Mouse (Mus musculus): ENCODE results near the gene Ccdc142. TPM values are rescaled to one million over a fixed set of nuclear protein-coding genes. Genes with fewer than 3 reads are reported as not detected.

The Ccdc142 gene
- polyA plus RNA-seq, 1 experiment from 2014 or later, result 3.0 TPM

DNA sequence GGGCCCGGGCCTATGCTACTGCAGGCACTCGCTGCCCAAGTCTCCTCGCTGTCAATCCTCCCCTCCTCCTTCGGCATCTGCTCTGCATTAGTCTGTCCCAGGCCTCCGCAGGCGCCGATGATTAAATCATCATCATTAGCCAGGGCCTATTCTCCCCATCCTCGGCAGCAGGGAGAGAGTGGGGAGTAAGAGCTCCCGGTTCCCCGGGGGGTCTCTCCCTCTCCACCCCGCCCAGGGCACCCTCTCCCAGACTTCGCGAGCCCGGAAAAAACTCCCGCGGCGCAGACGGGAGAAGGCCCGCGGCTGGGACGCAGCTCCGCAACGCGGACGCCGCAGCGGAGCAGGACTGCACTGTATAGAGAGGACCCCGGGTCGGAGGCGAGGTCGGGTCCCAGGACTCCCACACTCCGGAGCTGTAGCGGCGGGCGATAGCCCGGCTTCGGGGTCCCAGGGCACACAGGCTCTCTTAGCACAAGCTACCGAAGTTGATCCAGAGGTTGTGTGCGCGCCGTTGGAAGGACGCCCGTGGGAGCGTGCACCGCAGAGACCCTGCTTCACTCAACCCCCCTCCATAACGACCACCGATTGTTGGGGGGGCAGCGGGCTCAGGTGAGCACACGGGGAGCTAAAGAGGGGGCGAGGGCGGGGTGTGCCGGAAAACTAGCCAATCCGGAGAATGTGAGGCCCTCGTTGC lies 23.6 kb upstream of the Ccdc142 start, which contains the start of gene Pcgf1:
Gene Pcgf1 (plus strand): TSS at position 240 of the 694 bp plus-strand sequence.
- Histone ChIP-seq H3K27me3 (ENCODE audit: control insufficient read depth, insufficient read depth, low read length) (peaks cover 31% of the 10 kb centered on the region), H3K4me1 (replicated peaks; ENCODE audit: control insufficient read depth, insufficient read depth, low read length) (peaks cover 5% of the 10 kb centered on the region; the same call in 1 of the 2 replicates), H3K36me3 (ENCODE audit: control insufficient read depth, insufficient read depth, low read length) (peaks cover 3% of the 10 kb centered on the region; the same call in 1 of the 2 replicates), H3K9ac (ENCODE audit: low read length) (peak within 1 kb of the TSS; percentile 78), H3K27ac (ENCODE audit: low read depth, low read length) (peak within 1 kb of the TSS; percentile 77), H3K4me3 (ENCODE audit: low read depth, low read length) (peak within 1 kb of the TSS; percentile 71), H3K4me2 (ENCODE audit: low read depth, low read length, severe bottlenecking) (peak within 1 kb of the TSS; percentile 99), H3K9me3 (ENCODE audit: control insufficient read depth, low read length) (no peaks in the 10 kb centered on the region)
- WGBS, result under 1% methylated on average over 52 of the region's 54 CpGs
- DNase-seq (ENCODE audit: low spot score), result no peak
- ATAC-seq (replicated peaks; ENCODE audit: low FRiP score), result peak; percentile 84

DNA sequence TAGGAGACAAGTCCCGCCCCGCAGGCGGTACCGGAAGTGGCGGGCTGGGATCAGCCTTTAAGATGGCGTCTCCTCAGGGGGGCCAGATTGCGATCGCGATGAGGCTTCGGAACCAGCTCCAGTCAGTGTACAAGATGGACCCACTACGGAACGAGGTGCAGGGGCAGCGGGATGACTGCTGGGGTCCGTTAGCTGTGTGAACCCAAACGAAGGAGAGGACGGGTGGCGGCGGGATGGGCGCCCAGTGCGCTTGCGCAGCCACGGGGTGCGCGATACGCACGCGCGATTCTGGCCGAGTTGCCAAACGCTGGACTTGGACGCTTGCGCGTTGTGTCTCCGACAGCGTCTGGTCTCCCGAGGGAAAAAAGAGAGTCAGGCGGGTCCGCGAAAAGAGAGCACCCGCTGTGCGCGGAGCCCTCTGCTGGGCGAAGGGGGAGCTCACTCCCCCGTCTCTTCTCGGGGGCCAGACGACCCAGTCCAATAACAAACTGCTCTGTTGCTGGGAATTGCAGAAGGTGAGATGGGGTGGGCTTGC lies 23.0 kb upstream of the Ccdc142 start:
- Histone ChIP-seq H3K27ac (ENCODE audit: low read depth, low read length) (peak overlapping the region; percentile 77), H3K27me3 (ENCODE audit: control insufficient read depth, insufficient read depth, low read length) (peaks cover 29% of the 10 kb centered on the region), H3K4me3 (ENCODE audit: low read depth, low read length) (peak overlapping the region; percentile 71), H3K4me2 (ENCODE audit: low read depth, low read length, severe bottlenecking) (peak overlapping the region; percentile 99), H3K9ac (ENCODE audit: low read length) (peak overlapping the region; percentile 78), H3K36me3 (ENCODE audit: control insufficient read depth, insufficient read depth, low read length) (peaks cover 3% of the 10 kb centered on the region; the same call in 1 of the 2 replicates), H3K4me1 (replicated peaks; ENCODE audit: control insufficient read depth, insufficient read depth, low read length) (peaks cover 5% of the 10 kb centered on the region; the same call in 1 of the 2 replicates), H3K9me3 (ENCODE audit: control insufficient read depth, low read length) (no peaks in the 10 kb centered on the region)
- ATAC-seq (replicated peaks; ENCODE audit: low FRiP score), result peak; percentile 93
- WGBS, result under 1% methylated on average over 46 of the region's 46 CpGs
- DNase-seq (ENCODE audit: low spot score), result peak; percentile 99

DNA sequence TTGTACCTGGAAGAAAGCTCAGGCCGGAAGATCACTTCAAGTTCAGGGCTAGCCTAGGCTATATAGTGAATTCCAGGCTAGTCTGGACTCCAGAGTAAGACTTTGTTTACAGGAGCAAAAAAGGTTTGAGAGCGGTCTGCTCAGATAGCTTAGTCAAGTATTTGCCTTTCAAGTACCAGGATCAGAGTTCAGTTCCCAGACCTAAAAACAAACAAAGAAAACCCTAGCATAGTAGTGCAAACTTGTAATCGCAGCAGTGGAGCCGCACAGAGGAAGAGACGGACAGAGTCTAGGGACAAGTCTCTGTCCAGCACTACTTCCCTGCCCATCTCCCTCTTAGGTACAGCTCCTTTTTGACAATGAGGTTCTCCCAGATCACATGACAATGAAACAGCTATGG lies 21.2 kb upstream of the Ccdc142 start:
- DNase-seq (ENCODE audit: low spot score) (no peak), ATAC-seq (replicated peaks; ENCODE audit: low FRiP score) (no peak)
- H3K27me3 ChIP-seq (ENCODE audit: control insufficient read depth, insufficient read depth, low read length), result peaks cover 34% of the 10 kb centered on the region
- H3K4me2 ChIP-seq (ENCODE audit: low read depth, low read length, severe bottlenecking), result no peak overlapping the region
- peaks cover 5% of the 10 kb centered on the region; the same call in 1 of the 2 replicates for H3K4me1 ChIP-seq (replicated peaks; ENCODE audit: control insufficient read depth, insufficient read depth, low read length)
- no peak overlapping the region for H3K27ac ChIP-seq (ENCODE audit: low read depth, low read length)
- H3K4me3 ChIP-seq (ENCODE audit: low read depth, low read length), result no peak overlapping the region
- WGBS, result 93% methylated on average over 5 of the region's 5 CpGs
- H3K9ac ChIP-seq (ENCODE audit: low read length), result no peak overlapping the region
- H3K36me3 ChIP-seq (ENCODE audit: control insufficient read depth, insufficient read depth, low read length), result peaks cover 3% of the 10 kb centered on the region; the same call in 1 of the 2 replicates
- H3K9me3 ChIP-seq (ENCODE audit: control insufficient read depth, low read length), result no peaks in the 10 kb centered on the region

DNA sequence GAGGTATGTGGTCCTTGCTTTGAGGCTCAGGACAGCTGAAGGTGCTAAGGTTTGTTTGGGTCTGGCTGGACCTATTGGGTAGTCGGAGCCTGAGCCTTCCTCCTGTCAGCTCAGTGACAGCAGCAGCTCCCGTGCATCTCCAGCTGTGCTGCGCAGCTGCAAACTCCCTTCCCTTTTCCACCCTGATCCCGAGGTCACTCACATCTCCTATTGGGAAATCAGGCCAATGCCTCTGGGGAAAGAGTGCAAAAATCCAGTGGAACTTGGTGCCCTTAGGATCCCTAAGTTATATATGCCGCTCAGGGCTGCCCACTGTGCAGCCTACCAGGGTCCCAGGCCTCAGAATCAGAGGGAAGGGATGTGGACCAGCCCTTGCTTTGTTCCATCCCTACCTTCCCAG lies 17.9 kb upstream of the Ccdc142 start:
- ATAC-seq (replicated peaks; ENCODE audit: low FRiP score) (no peak), DNase-seq (ENCODE audit: low spot score) (no peak)
- 6% methylated on average over 5 of the region's 5 CpGs for WGBS
- Histone ChIP-seq H3K27me3 (ENCODE audit: control insufficient read depth, insufficient read depth, low read length) (peaks cover 57% of the 10 kb centered on the region), H3K4me3 (ENCODE audit: low read depth, low read length) (no peak overlapping the region), H3K9me3 (ENCODE audit: control insufficient read depth, low read length) (no peaks in the 10 kb centered on the region), H3K27ac (ENCODE audit: low read depth, low read length) (no peak overlapping the region), H3K4me2 (ENCODE audit: low read depth, low read length, severe bottlenecking) (no peak overlapping the region), H3K36me3 (ENCODE audit: control insufficient read depth, insufficient read depth, low read length) (peaks cover 3% of the 10 kb centered on the region; the same call in 1 of the 2 replicates), H3K4me1 (replicated peaks; ENCODE audit: control insufficient read depth, insufficient read depth, low read length) (peaks cover 5% of the 10 kb centered on the region; the same call in 1 of the 2 replicates), H3K9ac (ENCODE audit: low read length) (no peak overlapping the region)

DNA sequence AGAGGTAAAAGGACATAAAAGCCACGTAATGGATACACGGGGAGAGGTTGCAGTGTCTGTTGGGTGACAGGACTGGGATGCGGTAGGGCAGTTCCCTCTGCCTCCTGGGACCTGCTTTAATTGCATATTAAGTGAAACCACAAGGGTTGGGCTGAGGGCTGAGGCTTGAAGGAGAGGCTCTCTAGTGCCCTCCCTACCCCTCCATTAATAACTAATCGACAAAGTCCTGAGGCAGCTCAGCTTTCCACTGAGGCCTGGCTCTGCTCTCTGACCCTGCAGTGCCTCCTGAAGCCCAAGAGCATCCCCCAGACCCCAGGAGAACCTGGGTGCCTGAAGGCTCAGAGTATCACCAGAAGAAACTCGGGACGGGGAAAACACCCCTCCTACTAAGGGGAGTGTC lies 16.9 kb upstream of the Ccdc142 start:
- DNase-seq (ENCODE audit: low spot score) (no peak), ATAC-seq (replicated peaks; ENCODE audit: low FRiP score) (no peak)
- no peak overlapping the region for H3K4me2 ChIP-seq (ENCODE audit: low read depth, low read length, severe bottlenecking)

DNA sequence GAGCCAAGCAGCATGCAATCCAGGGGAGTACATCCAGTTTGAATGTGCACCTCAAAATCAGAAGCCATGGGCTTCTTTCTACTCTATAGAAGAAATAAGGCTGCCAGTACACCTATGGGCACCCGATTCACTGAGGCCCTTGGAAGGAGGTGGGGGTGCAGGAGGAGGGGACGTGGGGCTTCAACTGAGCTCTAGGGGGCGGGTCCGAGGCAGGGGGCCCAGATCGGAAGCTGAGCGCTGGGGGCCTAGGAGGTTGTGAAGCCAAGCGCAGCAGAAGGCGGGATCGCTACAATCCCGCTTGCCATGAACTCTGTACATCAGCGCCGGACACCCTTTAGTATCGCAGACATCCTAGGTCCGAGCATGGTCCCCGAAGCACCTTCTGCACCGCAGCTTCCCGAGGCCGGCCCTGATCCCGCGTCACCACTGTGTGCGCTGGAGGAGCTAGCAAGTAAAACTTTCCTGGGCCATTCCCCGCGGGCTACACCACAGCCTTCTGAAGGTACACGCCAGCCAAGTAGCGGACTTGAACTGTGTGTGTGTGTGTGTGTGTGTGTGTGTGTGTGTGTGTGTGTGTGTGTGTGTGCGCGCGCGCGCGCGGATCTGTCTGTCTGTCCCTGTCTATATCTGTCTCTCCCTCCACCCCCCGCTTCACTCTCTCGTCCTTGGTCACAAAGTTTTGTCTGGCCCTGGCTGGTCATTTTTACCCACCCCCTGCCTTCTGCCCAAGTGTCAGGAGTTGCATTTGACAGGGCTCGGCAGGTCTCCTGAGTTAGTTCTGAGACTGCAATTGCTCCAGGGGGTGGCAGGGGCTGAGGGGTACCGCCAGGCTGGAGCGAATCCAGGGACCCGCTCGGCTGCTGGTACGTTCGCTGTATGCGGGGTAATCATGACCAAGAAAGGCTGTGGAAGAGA lies 15.0 kb upstream of the Ccdc142 start, which contains the start of gene Lbx2:
Gene Lbx2 (plus strand): TSS at position 247 of the 915 bp plus-strand sequence.
- peak within 1 kb of the TSS; percentile 0; the same call in 1 of the 2 replicates for H3K4me3 ChIP-seq (ENCODE audit: low read depth, low read length)
- ATAC-seq (replicated peaks; ENCODE audit: low FRiP score), result no peak
- H3K9ac ChIP-seq (ENCODE audit: low read length), result no peak within 1 kb of the TSS
- H3K36me3 ChIP-seq (ENCODE audit: control insufficient read depth, insufficient read depth, low read length), result peaks cover 3% of the 10 kb centered on the region; the same call in 1 of the 2 replicates
- H3K4me2 ChIP-seq (ENCODE audit: low read depth, low read length, severe bottlenecking), result no peak within 1 kb of the TSS
- 2% methylated on average over 42 of the region's 42 CpGs for WGBS
- H3K27ac ChIP-seq (ENCODE audit: low read depth, low read length), result no peak within 1 kb of the TSS
- DNase-seq (ENCODE audit: low spot score), result no peak
- H3K4me1 ChIP-seq (replicated peaks; ENCODE audit: control insufficient read depth, insufficient read depth, low read length), result no peaks in the 10 kb centered on the region
- H3K9me3 ChIP-seq (ENCODE audit: control insufficient read depth, low read length), result no peaks in the 10 kb centered on the region
- peaks cover 65% of the 10 kb centered on the region for H3K27me3 ChIP-seq (ENCODE audit: control insufficient read depth, insufficient read depth, low read length)

More for the DNA sequence above, 16.9 kb upstream of the Ccdc142 start:
- H3K27ac ChIP-seq (ENCODE audit: low read depth, low read length), result no peak overlapping the region
- peaks cover 3% of the 10 kb centered on the region; the same call in 1 of the 2 replicates for H3K36me3 ChIP-seq (ENCODE audit: control insufficient read depth, insufficient read depth, low read length)
- no peaks in the 10 kb centered on the region for H3K9me3 ChIP-seq (ENCODE audit: control insufficient read depth, low read length)
- no peak overlapping the region for H3K9ac ChIP-seq (ENCODE audit: low read length)
- no peak overlapping the region for H3K4me3 ChIP-seq (ENCODE audit: low read depth, low read length)
- WGBS, result 7% methylated on average over 6 of the region's 6 CpGs
- H3K27me3 ChIP-seq (ENCODE audit: control insufficient read depth, insufficient read depth, low read length), result peaks cover 62% of the 10 kb centered on the region
- no peaks in the 10 kb centered on the region; the same call in 1 of the 2 replicates for H3K4me1 ChIP-seq (replicated peaks; ENCODE audit: control insufficient read depth, insufficient read depth, low read length)

DNA sequence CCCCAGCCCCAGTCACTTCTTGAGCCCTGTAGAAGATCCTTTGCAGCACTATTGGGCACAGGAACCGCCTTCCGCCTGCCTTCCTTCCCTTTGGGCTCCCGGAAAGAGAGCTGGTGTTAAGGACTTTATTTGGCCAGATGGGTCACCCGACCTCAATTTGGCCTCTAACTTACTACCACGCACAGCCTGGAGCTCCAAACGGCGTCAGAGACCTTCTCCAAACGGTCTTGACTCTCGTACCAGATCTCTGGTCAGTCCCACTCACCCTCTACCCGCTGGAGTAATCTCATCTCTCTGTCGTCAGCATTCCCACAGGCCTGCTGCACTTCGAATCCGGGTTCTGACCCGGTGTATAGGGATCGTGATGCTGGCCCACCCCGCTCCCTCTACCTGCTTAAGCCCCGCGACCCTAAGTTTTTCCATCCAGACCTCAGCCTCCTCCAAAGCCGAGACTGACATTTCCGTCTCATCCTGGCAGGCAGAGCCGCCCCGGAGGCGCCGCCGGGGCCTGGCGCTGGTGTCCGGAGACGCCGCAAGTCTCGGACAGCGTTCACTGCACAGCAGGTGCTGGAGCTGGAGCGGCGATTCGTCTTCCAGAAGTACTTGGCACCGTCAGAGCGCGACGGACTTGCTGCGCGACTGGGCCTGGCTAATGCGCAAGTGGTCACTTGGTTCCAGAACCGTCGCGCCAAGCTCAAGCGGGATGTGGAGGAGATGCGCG lies 14.0 kb upstream of the Ccdc142 start:
- H3K27ac ChIP-seq (ENCODE audit: low read depth, low read length), result no peak overlapping the region
- ATAC-seq (replicated peaks; ENCODE audit: low FRiP score) (no peak), DNase-seq (ENCODE audit: low spot score) (no peak)
- 0 out of 2 replicates have a peak overlapping the region, but pooled peaks have one; percentile 7 for H3K4me3 ChIP-seq (ENCODE audit: low read depth, low read length)
- no peaks in the 10 kb centered on the region for H3K36me3 ChIP-seq (ENCODE audit: control insufficient read depth, insufficient read depth, low read length)
- H3K4me2 ChIP-seq (ENCODE audit: low read depth, low read length, severe bottlenecking), result 0 out of 2 replicates have a peak overlapping the region, but pooled peaks have one; percentile 24
- no peaks in the 10 kb centered on the region for H3K9me3 ChIP-seq (ENCODE audit: control insufficient read depth, low read length)
- WGBS, result 1% methylated on average over 47 of the region's 47 CpGs
- peaks cover 65% of the 10 kb centered on the region for H3K27me3 ChIP-seq (ENCODE audit: control insufficient read depth, insufficient read depth, low read length)
- no peak overlapping the region for H3K9ac ChIP-seq (ENCODE audit: low read length)
- no peaks in the 10 kb centered on the region for H3K4me1 ChIP-seq (replicated peaks; ENCODE audit: control insufficient read depth, insufficient read depth, low read length)
